Mouse (Mus musculus): ENCODE measurements around the gene Trcg1.

DNA sequence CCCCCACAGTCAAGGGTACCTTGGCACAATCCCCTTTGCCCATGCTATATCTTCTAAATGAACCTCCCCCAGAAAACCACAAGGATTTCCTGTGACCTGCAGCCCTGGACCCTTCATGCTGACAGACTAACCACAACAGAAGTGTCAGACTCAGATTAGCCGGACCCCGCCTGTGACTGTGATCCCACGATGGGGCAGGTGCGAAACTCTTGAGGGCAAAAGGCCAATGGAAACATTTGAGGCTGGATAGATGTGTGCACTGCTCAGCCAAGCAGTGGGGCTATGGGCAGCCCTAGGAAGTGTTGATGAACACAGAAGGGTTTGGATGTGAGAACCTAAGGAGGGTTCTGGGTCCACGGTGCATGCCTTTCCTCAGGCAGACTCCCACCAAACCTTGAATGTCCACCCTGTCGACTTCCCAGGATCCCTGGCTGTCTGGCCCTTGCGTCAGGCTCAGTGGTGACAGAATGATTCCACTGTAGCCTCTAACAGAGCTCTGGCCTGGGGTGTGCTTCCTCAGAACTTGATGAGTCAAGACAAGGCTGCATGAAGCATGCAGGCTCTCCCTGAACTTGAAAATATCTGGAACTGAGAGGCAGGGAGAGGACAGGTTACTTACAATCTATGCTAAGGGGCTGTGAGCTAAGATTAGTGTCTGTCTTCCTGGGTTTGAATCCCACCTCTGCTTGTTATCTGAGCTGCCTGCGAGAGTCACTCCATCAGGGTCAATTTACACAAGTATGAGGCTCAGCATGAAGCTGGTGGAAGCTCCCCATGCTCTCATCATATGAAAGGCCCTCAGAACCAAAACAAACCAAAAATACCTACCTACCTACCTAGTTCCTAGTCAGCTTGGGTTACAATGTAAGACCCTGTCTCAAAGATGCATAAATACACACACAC lies 36.8 kb downstream of the Trcg1 start:
- TF ChIP-seq CTCF (conservative IDR thresholded peaks at IDR 0.05; ENCODE audit: low read length) (no peak), NANOG (IDR thresholded peaks at IDR 0.05; ENCODE audit: borderline replicate concordance, low read length) (peak; percentile 77), POU5F1 (IDR thresholded peaks at IDR 0.05; ENCODE audit: borderline replicate concordance, low read length) (no peak)

All from E14TG2a.4 (cell line).